Mouse (Mus musculus) monocyte, adult 5-6 weeks (primary cell): Measurements from ENCODE around the gene Mdga2. TPM values are rescaled to one million over a fixed set of nuclear protein-coding genes. Genes with fewer than 3 reads are reported as not detected.
A peak's percentile ranks its signal among the peaks of the same experiment; 100 is the strongest.

Source experiments
- ATAC-seq: fragments of 153-309, 156-312 bp; replicated peaks from 2 replicates; pipeline ENCODE4 v1.8.0; 2017; ENCODE audit warnings: mild to moderate bottlenecking; ENCODE audit not compliant: low TSS enrichment, insufficient number of reproducible peaks, severe bottlenecking, poor library complexity, low FRiP score
- total RNA-seq: library from RNA; stranded (forward); fragments of 200-1000, 200-491, 200-594 nt; gene quantifications from 3 replicates; pipeline ENCODE4 v1.2.3, GENCODE M21; 2017

Gene Mdga2
- total RNA-seq, 1 experiment from 2014 or later, result not detected

DNA sequence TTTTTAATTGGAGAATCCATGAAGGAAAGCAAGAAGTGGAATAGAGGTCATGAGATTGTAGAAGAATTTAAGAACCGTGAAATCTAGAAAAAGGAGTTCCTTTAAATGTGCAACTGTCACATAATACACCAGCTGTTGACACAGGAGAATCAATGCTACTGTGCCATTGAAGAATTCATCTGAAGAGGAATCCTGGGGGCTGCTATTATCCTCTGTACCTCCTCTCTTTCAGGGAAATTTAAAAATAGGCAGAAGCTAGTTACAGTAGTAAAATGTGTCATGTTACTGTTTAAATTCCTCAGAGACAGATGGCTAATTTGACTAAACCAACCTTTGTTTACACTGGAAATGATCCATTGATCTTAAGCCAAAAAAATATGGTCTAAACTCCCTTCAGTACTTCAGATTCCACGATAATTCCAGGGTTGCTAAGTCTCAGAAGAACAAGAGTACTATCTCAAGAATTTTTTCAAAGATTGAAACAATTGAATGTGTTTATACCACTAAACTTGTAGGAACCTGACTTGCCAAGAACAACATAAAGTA lies 131.9 kb downstream of the Mdga2 start:
- ATAC-seq, result no peak

DNA sequence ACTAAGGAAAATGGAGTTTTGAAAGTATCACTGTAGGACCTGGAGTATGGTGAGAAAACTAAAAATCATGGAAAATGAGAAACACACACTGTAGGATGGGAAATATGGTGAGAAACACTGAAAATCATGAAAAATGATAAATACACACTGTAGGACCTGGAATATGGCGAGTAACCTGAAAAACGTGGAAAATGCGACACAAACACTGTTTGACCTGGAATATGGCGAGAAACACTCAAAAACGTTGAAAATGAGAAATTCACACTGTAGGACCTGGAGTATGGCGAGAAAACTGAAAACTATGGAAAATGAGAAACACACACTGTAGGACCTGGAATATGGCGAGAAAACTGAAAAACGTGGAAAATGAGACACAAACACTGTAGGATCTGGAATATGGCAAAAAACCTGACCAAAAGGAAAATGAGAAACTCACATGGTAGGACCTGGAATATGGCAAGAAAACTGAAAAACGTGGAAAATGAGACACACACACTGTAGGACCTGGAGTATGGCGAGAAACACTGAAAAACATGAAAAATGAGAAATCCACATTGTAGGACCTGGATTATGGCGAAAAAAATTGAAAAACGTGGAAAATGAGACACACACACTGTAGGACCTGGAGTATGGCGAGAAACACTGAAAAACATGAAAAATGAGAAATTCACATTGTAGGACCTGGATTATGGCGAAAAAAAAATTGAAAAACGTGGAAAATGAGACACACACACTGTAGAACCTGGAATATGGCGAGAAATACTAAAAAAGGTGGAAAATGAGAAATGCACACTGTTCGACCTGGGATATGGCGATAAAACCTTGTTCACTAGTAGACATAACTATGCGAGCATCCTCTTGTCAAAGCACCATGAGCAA lies 163.0 kb downstream of the Mdga2 start:
- ATAC-seq, result peak; percentile 96

DNA sequence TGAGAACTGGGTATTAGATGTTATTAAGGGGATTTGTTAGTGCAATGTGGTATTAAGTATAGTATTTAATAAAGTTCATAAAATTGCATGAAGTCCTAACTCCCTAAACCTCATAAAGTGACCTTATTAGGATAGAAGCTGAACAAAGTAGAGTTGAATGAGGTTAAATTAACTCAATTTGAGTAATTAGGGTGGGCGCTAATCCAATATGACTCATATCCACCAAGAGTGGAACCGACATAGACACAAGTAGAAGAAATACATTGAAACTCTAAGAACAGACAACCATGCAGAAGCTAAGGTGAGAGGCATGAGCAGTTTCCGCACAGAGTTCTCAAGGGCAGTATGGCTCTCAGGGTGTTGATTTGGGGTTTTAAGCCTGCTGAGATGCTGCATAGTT lies 165.7 kb downstream of the Mdga2 start:
- no peak for ATAC-seq

DNA sequence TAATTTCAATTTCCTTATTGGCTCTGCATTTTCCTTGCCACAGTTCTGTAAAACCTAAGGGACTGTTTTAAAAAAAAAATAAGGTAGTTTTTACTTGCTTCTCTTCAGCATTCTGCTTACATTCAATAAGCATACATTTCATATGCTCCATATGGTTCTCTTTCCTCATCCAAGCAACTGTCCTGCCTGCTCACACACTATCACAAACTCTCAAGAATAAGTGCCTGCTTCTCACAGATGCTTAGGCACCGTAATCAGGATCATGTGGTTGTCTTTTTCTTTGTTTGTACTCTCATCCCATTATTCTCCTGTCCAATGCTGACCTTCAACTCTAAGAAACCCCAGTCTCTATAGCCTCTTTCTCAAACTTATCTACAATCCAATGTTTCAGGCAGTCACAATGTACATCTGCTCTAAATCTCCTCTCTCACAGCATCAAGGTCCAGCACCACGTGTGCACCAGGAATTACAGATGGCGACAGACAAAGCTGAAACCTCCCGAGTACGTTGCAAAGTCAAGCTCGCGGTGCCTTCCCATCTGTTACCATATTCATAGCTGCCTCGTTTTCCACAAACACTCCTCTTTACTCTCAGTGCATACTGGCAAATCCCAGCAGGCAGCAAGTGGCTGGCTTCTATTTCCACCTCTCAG lies 177.1 kb downstream of the Mdga2 start:
- no peak for ATAC-seq

DNA sequence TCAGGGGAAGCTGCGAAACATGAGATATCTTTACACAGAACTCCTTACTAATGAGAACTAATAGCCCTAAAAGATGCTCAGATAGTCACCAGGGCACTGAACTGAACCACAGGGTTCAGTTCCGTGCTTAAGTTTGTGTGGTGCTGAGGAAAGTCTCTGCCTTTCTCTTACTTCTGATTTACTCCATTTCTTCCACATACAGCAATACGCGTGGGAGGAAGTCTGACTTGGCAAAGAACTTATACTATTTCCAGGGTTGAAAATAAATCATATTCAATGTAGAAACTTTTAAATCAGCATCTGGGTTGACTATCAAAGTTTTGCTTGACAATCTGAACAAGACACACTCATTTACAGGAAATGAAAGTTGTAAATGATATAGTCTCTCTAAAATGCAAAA lies 180.5 kb downstream of the Mdga2 start:
- no peak for ATAC-seq

DNA sequence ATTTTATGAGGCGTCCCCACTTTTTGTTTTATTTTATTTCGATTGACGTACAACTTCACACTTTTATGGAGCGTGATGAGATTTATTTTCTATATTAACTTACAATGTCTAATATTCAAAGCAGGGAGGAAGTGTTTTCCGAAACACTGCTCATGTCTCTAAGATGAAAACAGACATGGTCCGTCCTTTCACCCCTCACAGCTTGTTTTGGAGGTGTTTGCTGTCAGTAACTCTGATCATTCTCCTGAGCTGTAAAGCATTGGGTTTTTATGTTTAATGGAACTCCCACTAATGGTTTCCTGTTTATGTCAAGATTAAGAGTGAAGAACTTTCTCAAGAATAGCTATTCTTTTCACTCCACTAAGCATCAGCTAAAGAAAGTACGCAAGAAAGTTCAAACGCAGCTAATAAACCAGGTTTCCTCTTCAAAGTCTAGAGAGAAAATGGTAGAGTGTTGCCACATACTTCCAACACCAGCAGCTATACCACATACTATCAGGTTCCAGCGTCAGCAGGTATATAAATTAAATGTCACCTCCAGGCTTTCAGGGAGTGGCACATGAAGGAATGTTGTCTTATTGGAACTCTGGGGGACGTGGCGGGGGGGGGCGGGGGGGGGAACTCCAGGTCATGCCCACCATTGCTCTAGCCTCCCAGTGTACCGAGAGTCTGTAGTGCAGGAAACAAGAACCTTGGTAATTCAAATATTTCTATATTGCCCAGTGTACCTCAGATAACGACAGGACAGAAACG lies 186.7 kb downstream of the Mdga2 start:
- ATAC-seq, result no peak

DNA sequence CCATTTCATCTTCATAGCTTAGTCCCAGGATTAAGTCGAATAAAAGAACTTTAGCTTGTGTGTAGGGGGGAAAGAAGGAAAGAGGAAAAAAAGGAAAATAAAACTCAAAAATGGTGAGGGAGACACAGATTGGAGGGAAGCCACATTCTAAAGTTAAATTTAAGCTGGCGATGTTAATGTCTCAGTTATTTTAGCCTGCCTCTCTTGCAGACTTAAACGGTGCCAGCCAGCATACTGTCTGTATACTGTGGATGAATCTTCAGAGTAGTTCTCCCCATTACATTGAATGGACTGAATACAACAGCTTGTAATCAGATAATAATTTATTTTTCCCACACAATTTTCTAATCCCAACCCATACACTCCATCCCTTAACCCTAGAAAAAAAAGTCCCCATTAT lies 205.2 kb downstream of the Mdga2 start:
- no peak for ATAC-seq

DNA sequence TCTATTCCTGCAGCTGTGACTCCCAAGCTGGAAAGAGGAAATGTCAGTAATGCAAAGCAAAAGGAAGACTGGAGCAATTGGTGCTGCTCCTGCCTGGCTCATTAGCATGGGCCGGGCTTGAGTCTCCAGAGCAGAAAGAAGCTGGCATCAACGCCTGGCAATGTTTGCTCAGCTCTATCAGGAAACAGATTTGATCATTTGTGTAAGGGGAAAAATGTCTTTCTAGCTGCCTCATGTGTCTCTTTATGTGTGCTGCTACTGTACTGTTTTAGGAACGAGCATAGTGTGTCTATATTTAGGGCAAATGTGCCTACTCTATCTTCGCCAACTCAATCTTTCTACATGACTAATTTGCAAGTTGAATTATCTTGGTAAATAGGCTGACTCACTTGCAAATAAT lies 211.0 kb downstream of the Mdga2 start:
- no peak for ATAC-seq

DNA sequence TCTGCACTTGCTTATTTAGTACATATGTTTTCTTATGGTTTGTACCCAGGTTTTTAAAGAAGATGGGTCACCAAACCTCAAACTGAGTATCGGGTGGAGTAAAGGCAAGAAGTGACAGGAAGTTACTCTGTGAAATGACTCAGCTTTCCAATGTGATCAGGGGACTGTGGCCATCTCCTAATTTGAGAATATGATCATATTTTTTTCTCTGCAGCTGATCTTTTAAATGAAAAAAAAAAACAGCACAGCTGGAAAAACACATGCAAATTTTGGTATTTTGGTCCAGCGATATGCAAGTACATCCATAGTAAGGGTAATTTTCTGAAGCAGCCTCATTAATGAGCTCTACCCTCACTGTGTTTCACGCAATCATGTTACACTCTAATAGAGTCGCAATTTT lies 212.0 kb downstream of the Mdga2 start:
- no peak for ATAC-seq

DNA sequence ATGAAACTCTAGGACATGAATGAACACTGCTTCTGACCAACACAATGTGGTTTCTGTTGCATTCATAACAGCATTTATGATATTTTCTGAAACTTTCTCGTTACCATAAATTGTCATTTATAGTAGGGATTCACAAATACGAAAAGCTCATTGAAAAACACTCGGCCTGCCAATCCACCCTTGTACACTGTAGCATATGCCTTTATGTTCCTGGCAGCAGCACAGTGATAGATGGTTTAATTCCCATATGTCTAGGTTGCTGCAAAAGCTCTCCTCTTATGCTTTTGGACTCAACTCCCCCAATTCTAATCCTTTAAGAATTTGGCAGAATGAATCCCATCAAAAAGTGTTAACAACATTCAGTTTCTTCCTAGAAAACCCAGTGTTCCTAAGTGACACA lies 213.2 kb downstream of the Mdga2 start:
- ATAC-seq, result no peak

DNA sequence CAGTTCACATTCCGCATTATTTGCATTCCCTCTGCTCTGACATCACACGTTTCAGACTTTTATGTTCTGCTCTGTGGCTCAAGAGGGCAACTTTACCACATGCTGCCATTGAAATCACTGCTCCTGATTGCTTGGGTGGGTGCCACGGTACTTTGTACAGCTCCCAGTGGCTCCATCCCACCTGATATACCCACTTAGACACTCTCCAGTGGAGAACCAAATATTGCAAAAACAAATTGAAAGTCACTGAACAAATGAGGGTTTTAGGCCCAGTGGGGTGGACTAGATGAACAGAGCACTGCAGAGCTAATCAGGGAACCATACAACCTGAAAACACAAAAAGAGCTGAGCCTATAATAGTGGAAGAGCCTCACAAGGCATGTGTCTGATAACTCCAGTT lies 268.2 kb downstream of the Mdga2 start:
- no peak for ATAC-seq

DNA sequence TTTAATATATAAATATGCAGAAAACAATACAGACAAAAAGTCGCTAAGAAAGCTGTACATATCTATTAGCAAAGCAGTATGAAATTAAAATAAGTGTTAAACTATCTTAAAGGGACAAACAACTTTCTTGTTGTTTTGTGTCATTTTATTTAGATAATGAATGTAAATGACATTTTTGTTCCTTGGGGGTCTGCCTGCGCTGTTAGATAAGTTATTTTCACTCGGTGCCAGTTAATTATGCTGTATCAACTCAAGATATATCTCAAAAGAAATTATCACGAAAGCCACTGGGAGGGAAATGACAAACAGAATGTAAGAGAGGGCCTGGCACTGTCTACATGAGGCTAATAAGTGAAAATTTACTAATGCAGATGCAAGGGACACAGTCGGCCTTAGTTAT lies 306.6 kb downstream of the Mdga2 start:
- no peak for ATAC-seq

DNA sequence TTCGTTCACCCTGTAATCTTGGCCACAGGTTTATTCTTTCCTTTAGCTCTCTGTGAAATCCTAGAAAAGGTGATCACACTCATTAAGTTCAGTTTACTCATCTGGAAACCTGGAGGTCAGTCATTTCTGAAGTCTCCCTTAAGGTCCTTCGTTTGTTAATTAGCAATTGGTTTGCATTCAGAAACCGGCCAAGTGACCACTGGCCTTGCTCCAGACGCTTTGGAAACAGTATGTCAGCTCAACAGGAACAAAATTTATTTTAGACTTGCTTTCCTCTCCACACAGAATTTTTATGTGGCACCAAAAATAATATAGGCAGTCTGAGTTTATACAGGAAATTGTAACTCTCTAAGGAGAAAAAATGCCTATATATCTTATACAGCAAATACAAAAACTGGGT lies 323.0 kb downstream of the Mdga2 start:
- ATAC-seq, result no peak

DNA sequence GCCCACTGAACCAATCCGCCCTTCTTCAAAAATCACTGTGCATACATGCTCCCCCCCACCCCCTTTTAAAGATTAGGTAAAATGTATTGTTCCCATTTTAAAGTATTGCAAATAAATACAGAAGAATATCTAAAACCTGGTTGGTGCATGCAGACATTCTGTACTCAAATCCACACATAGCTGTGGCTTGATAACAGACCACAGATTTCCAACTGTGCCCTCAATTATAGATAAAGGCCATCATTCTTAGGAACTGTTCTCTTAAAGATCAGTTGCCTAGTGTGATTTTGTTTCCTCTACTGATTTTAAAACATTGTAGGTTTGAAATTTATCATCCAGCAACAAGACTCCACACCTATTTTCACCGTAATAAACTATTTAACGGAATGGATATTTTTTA lies 325.6 kb downstream of the Mdga2 start:
- no peak for ATAC-seq

DNA sequence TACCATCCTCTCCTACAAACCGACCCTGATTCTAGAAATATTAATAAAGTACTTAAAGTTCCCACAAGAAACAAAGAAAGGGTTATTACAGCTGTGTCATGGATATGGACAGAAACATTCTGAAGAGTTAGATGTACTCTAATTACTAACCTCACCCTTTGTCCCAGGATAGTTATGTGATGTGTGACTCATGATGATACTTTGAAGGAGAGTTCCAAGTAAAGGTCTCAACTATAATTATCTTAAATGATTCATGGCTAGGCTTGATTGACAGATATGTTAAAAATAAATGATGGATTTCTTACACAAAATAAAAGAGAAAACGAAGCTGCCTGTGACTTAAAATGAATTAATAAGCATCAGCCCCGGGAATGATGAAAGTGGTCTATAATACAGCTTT lies 332.1 kb downstream of the Mdga2 start:
- ATAC-seq, result no peak

DNA sequence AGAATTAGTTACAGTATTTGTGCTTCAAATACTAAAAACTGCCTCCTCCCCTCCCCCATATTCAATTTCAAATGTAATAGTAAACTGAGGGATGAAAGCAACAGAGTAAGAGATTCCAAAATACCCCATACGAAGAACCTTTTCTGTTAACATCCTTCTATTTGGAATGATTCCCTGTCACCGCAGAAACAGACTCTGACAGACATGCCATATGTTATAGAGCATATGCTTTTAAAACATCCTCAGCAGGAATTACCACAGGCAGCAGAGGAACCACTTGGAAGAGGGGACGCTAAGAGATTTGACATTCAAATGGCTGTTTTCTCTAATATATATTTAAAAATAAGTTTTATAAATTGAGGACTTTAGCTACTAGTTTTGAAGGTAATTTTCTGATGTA lies 333.1 kb downstream of the Mdga2 start:
- ATAC-seq, result no peak

DNA sequence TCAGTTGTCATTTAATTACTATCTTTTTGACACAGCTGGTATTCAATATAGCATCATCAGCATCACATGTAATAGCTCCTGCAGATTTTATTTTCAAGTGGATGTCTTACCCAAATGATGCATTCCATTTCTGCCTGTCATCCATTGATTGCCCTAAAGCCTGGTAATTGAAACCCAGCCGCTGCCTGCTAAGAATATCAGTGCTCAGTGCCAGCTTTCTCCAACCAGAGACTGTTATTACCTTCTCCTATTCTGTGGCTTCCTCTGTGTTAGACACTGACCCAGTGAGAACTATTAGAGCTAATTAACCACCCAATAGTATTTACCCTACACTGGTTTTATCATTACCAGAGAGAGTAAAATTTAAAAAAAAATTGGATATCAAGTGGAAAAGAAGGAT lies 333.7 kb downstream of the Mdga2 start:
- ATAC-seq, result no peak

DNA sequence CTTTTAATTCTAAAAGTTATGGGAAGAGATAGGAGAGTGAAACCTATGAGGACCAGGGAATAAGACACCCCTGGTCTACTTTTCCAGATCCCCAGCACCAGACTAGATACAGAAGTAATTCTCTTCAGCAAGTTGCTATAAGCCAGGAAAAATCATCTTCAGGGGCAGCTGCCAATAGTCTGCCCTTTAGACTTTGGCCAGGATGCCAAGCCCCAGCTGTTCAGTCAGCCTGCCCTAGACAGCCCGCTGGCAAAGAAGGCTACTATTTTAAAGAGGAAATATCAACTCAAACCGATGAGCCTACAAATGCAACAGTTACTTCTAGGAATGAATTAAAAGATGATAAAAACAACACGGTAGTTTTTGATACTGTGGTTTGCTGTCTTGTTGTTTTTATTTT lies 356.1 kb downstream of the Mdga2 start:
- ATAC-seq, result no peak

DNA sequence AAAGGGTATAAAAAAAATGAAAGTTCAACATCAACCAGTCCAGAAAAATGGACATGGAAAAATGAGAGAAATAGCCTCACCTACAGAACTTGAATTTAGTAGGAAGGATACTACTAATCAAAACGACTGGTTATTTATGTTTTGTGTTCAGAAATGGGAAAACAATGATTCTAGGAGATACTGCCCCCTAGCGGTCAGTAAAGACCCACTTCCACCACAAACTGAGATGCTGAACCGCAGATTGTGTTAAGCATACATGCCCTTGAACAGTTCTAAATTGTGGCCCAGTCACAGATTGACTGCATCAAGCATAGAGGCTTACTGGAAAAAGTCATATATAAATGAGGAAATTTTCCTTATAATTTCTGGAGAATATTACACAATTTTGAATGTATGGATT lies 369.2 kb downstream of the Mdga2 start:
- no peak for ATAC-seq
